Mouse (Mus musculus) hindbrain, embryonic 15.5 days (tissue): ENCODE data around the gene Sf3b3. TPM values are rescaled to one million over a fixed set of nuclear protein-coding genes. Genes with fewer than 3 reads are reported as not detected.
"Not testable (repeated sequence)": the region's sequence is repeated elsewhere in the genome, so short reads cannot be mapped to it uniquely, and the experiment has no call there.

Experiments
- ATAC-seq: fragments of 200-750 bp; cut with Nextera tagmentation; 2 replicates; pipeline ENCODE4 v1.8.0; 2017; ENCODE audit warnings: low read depth, moderate number of reproducible peaks, moderate TSS enrichment; ENCODE audit not compliant: low FRiP score
- H3K27ac ChIP-seq: fragments of 300-500 bp; sonication (generic); replicated peaks from 2 replicates; pipeline ENCODE4 v1.5.1; 2015; ENCODE audit warnings: mild to moderate bottlenecking, inconsistent platforms
- H3K27me3 ChIP-seq: fragments of 300-500 bp; sonication (generic); 2 replicates; pipeline ENCODE4 v1.6.1; 2015; ENCODE audit warnings: control low read depth, inconsistent platforms
- H3K36me3 ChIP-seq: fragments of 300-500 bp; sonication (generic); 2 replicates; pipeline ENCODE4 v1.6.1; 2015; ENCODE audit warnings: control low read depth, inconsistent platforms
- H3K4me1 ChIP-seq: fragments of 300-500 bp; sonication (generic); replicated peaks from 2 replicates; pipeline ENCODE4 v1.6.1; 2015; ENCODE audit warnings: control low read depth, inconsistent platforms
- H3K4me2 ChIP-seq: fragments of 300-500 bp; sonication (generic); 2 replicates; pipeline ENCODE4 v1.6.1; 2015; ENCODE audit warnings: moderate library complexity, mild to moderate bottlenecking, inconsistent platforms
- H3K4me3 ChIP-seq: fragments of 300-500 bp; sonication (generic); 2 replicates; pipeline ENCODE4 v1.5.1; 2015; ENCODE audit warnings: mild to moderate bottlenecking, inconsistent platforms
- H3K9ac ChIP-seq: fragments of 300-500 bp; sonication (generic); 2 replicates; pipeline ENCODE4 v1.6.1; 2015; ENCODE audit warnings: inconsistent platforms
- H3K9me3 ChIP-seq: fragments of 300-500 bp; sonication (generic); 2 replicates; pipeline ENCODE4 v1.6.1; 2016; ENCODE audit warnings: control low read depth, inconsistent platforms
- WGBS: fragments of 180-500 bp; shearing (Covaris S2); methylation state at CpG from one replicate; pipeline ENCODE4 v1.1.7; 2015; 5-methylcytosine and 5-hydroxymethylcytosine counted together
- polyA plus RNA-seq: library from polyadenylated mRNA; unstranded; fragments of >200 nt; fragmentation: Nextera tagmentation; extraction: Ambion mirVana; gene quantifications from 2 replicates; pipeline ENCODE4 v1.2.1, GENCODE M21; 2015

Sf3b3 gene
- polyA plus RNA-seq, 1 experiment from 2014 or later = 90.7 TPM

GRCm38 (mm10) chr8:110797086-110797485 lies 49.5 kb downstream of the Sf3b3 start:
- WGBS = 98% methylated on average over 8 of the region's 8 CpGs
- Histone ChIP-seq H3K4me3 (no peak overlapping the region), H3K27ac (no peak overlapping the region), H3K36me3 (no peaks in the 10 kb centered on the region), H3K27me3 (no peaks in the 10 kb centered on the region), H3K4me1 (0 out of 2 replicates have a peak, but pooled peaks cover 8% of the 10 kb centered on the region), H3K9ac (no peak overlapping the region), H3K4me2 (no peak overlapping the region), H3K9me3 (no peaks in the 10 kb centered on the region)
- ATAC-seq = no peak

- Histone ChIP-seq H3K27ac (no peak overlapping the region), H3K4me1 (0 out of 2 replicates have a peak, but pooled peaks cover 8% of the 10 kb centered on the region), H3K9ac (no peak overlapping the region), H3K4me2 (no peak overlapping the region), H3K9me3 (no peaks in the 10 kb centered on the region), H3K27me3 (no peaks in the 10 kb centered on the region), H3K4me3 (no peak overlapping the region), H3K36me3 (no peaks in the 10 kb centered on the region)
- WGBS = 95% methylated on average over 7 of the region's 7 CpGs
- ATAC-seq = no peak
These were observed 52.1 kb downstream of the Sf3b3 start for GRCm38 (mm10) chr8:110794363-110794965.

- no peaks in the 10 kb centered on the region for H3K27me3 ChIP-seq
- no peaks in the 10 kb centered on the region for H3K36me3 ChIP-seq
- no peak overlapping the region for H3K9ac ChIP-seq
- no peak for ATAC-seq
- no peak overlapping the region for H3K27ac ChIP-seq
- no peak overlapping the region for H3K4me3 ChIP-seq
- H3K9me3 ChIP-seq = no peaks in the 10 kb centered on the region
- H3K4me1 ChIP-seq = 0 out of 2 replicates have a peak, but pooled peaks cover 8% of the 10 kb centered on the region
- WGBS = 91% methylated on average over 9 of the region's 9 CpGs
- no peak overlapping the region for H3K4me2 ChIP-seq
These were observed 52.7 kb downstream of the Sf3b3 start for GRCm38 (mm10) chr8:110793936-110794335.

GRCm38 (mm10) chr8:110793511-110793910 lies 53.1 kb downstream of the Sf3b3 start:
- 71% methylated on average over 9 of the region's 9 CpGs for WGBS
- no peak overlapping the region for H3K9ac ChIP-seq
- H3K9me3 ChIP-seq = no peaks in the 10 kb centered on the region
- H3K4me2 ChIP-seq = no peak overlapping the region
- ATAC-seq = no peak
- 0 out of 2 replicates have a peak, but pooled peaks cover 8% of the 10 kb centered on the region for H3K4me1 ChIP-seq
- H3K4me3 ChIP-seq = no peak overlapping the region
- H3K27me3 ChIP-seq = no peaks in the 10 kb centered on the region
- H3K36me3 ChIP-seq = no peaks in the 10 kb centered on the region
- no peak overlapping the region for H3K27ac ChIP-seq

- Histone ChIP-seq H3K36me3 (no peaks in the 10 kb centered on the region), H3K27me3 (no peaks in the 10 kb centered on the region), H3K9me3 (no peaks in the 10 kb centered on the region), H3K27ac (no peak overlapping the region), H3K4me2 (no peak overlapping the region), H3K9ac (no peak overlapping the region), H3K4me1 (0 out of 2 replicates have a peak, but pooled peaks cover 8% of the 10 kb centered on the region), H3K4me3 (no peak overlapping the region)
- ATAC-seq = no peak
- 78% methylated on average over 11 of the region's 11 CpGs for WGBS
These were observed 53.9 kb downstream of the Sf3b3 start for GRCm38 (mm10) chr8:110792574-110793200.

GRCm38 (mm10) chr8:110791164-110791563 lies 55.4 kb downstream of the Sf3b3 start:
- no peaks in the 10 kb centered on the region for H3K27me3 ChIP-seq
- no peaks in the 10 kb centered on the region for H3K9me3 ChIP-seq
- ATAC-seq = no peak
- no peak overlapping the region for H3K4me3 ChIP-seq
- H3K4me1 ChIP-seq = 0 out of 2 replicates have a peak, but pooled peaks cover 8% of the 10 kb centered on the region
- no peak overlapping the region for H3K27ac ChIP-seq
- H3K36me3 ChIP-seq = no peaks in the 10 kb centered on the region
- H3K9ac ChIP-seq = no peak overlapping the region
- WGBS = 77% methylated on average over 10 of the region's 10 CpGs
- no peak overlapping the region for H3K4me2 ChIP-seq

- Histone ChIP-seq H3K9me3 (no peaks in the 10 kb centered on the region), H3K27ac (no peak overlapping the region), H3K36me3 (no peaks in the 10 kb centered on the region), H3K4me2 (no peak overlapping the region), H3K4me1 (0 out of 2 replicates have a peak, but pooled peaks cover 8% of the 10 kb centered on the region), H3K4me3 (no peak overlapping the region), H3K27me3 (no peaks in the 10 kb centered on the region), H3K9ac (no peak overlapping the region)
- WGBS = 82% methylated on average over 6 of the region's 6 CpGs
- ATAC-seq = no peak
These were observed 56.3 kb downstream of the Sf3b3 start for GRCm38 (mm10) chr8:110790270-110790669.

GRCm38 (mm10) chr8:110789571-110789970 lies 57.0 kb downstream of the Sf3b3 start:
- 58% methylated on average over 12 of the region's 12 CpGs for WGBS

GRCm38 (mm10) chr8:110788981-110789380 lies 57.6 kb downstream of the Sf3b3 start:
- Histone ChIP-seq H3K36me3 (no peaks in the 10 kb centered on the region), H3K27me3 (no peaks in the 10 kb centered on the region), H3K9ac (no peak overlapping the region), H3K4me1 (0 out of 2 replicates have a peak, but pooled peaks cover 8% of the 10 kb centered on the region), H3K4me2 (no peak overlapping the region), H3K27ac (no peak overlapping the region), H3K4me3 (no peak overlapping the region), H3K9me3 (no peaks in the 10 kb centered on the region)
- WGBS = 53% methylated on average over 12 of the region's 12 CpGs
- no peak for ATAC-seq

More at GRCm38 (mm10) chr8:110789571-110789970, 57.0 kb downstream of the Sf3b3 start:
- H3K27me3 ChIP-seq = no peaks in the 10 kb centered on the region
- H3K4me2 ChIP-seq = no peak overlapping the region
- ATAC-seq = no peak
- no peak overlapping the region for H3K27ac ChIP-seq
- no peak overlapping the region for H3K9ac ChIP-seq
- no peaks in the 10 kb centered on the region for H3K9me3 ChIP-seq
- 0 out of 2 replicates have a peak, but pooled peaks cover 8% of the 10 kb centered on the region for H3K4me1 ChIP-seq
- no peaks in the 10 kb centered on the region for H3K36me3 ChIP-seq
- H3K4me3 ChIP-seq = no peak overlapping the region

- no peak overlapping the region for H3K4me2 ChIP-seq
These were observed 59.1 kb downstream of the Sf3b3 start for GRCm38 (mm10) chr8:110787411-110787954.

GRCm38 (mm10) chr8:110786934-110787333 lies 59.7 kb downstream of the Sf3b3 start:
- H3K4me3 ChIP-seq = no peak overlapping the region
- no peaks in the 10 kb centered on the region for H3K9me3 ChIP-seq
- no peak overlapping the region for H3K4me2 ChIP-seq
- no peaks in the 10 kb centered on the region for H3K4me1 ChIP-seq
- H3K36me3 ChIP-seq = no peaks in the 10 kb centered on the region
- no peak overlapping the region for H3K9ac ChIP-seq
- no peak for ATAC-seq
- H3K27ac ChIP-seq = no peak overlapping the region
- H3K27me3 ChIP-seq = no peaks in the 10 kb centered on the region
- 88% methylated on average over 8 of the region's 8 CpGs for WGBS

More at GRCm38 (mm10) chr8:110787411-110787954, 59.1 kb downstream of the Sf3b3 start:
- no peak for ATAC-seq
- H3K36me3 ChIP-seq = no peaks in the 10 kb centered on the region
- no peaks in the 10 kb centered on the region for H3K27me3 ChIP-seq
- WGBS = 87% methylated on average over 9 of the region's 9 CpGs
- no peak overlapping the region for H3K27ac ChIP-seq
- no peaks in the 10 kb centered on the region for H3K9me3 ChIP-seq
- H3K4me3 ChIP-seq = no peak overlapping the region
- no peak overlapping the region for H3K9ac ChIP-seq
- H3K4me1 ChIP-seq = no peaks in the 10 kb centered on the region

GRCm38 (mm10) chr8:110786501-110786900 lies 60.1 kb downstream of the Sf3b3 start:
- H3K27me3 ChIP-seq, H3K27ac ChIP-seq, H3K9me3 ChIP-seq, ATAC-seq, H3K4me2 ChIP-seq, H3K36me3 ChIP-seq, H3K4me3 ChIP-seq, H3K9ac ChIP-seq, H3K4me1 ChIP-seq: not testable (repeated sequence)
- WGBS = 78% methylated on average over 7 of the region's 7 CpGs
